In the genomic region with DNA sequence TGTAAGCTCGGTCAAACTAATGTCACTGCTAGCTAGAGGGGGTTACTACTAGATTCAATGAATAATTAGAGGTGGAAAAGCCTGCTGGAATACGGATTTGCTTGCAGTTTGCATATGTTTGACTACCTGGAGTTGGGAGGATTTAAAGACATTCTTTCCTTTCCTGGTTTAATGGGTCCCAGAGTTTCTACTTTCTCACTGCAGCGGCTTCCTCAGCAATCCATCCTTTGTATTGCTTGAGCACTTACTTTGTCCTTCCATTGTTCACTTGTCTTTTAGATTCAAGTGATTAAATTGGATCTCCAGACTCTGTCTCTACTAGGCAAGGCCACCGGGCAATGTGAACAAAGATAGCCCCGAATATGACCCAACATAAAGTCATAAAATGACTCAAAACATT, we compare ENCODE assay signal across 23 mouse cellular contexts. TPM values are rescaled to one million over a fixed set of nuclear protein-coding genes. Genes with fewer than 3 reads are reported as not detected.
DNase-seq lines count a peak whose midpoint lies in the region; ATAC-seq and TF ChIP-seq lines count a peak whose summit lies in the region.
"Had no signal": no experiment of that assay in that cellular context is flagged by ENCODE, and none has a peak within 500 bp of the region (broad histone marks: within the 10 kb centered on the region; RNA-seq: fewer than 3 reads in every experiment).

No protein-coding gene starts in this region.

- no peaks in the 10 kb centered on the region for H3K9me3 ChIP-seq in ES-E14 (ENCODE audit: control insufficient read depth, insufficient read depth, low read depth, low read length)
- H3K9me3 ChIP-seq in midbrain, embryonic 13.5 days: no peaks in the 10 kb centered on the region
- H3K9me3 ChIP-seq: embryonic facial prominence, embryonic 10.5 days; embryonic facial prominence, embryonic 12.5 days; forebrain, embryonic 13.5 days; forebrain, embryonic 15.5 days had no signal

- no peak for TF ChIP-seq CTCF in thymus, adult 2 months (IDR thresholded peaks at IDR 0.05; ENCODE audit: borderline replicate concordance, control insufficient read depth, extremely low read depth, insufficient read depth, low read length, poor library complexity)

- no peak for ATAC-seq in midbrain, embryonic 13.5 days
- ATAC-seq: CD4-positive, CD25-positive, alpha-beta regulatory T cell, adult 4 months; forebrain, embryonic 13.5 days; forebrain, embryonic 15.5 days; forebrain, postnatal 0 days had no signal

- in situ Hi-C loops in ES-E14 (cut with MboI; ENCODE audit: low sequenced_read_pairs in 2 of 2, unreplicated experiment in 2 of 2): no loop called here

- H3K27me3 ChIP-seq in thymus, adult 2 months (ENCODE audit: control insufficient read depth, insufficient read depth, low read length): no peaks in the 10 kb centered on the region
- no peaks in the 10 kb centered on the region for H3K27me3 ChIP-seq in midbrain, embryonic 13.5 days
- H3K27me3 ChIP-seq: CH12.LX; embryonic facial prominence, embryonic 12.5 days; forebrain, embryonic 13.5 days; forebrain, embryonic 15.5 days had no signal

- no peak overlapping the region for H3K4me2 ChIP-seq in midbrain, embryonic 13.5 days (replicated peaks)
- H3K4me2 ChIP-seq: embryonic facial prominence, embryonic 12.5 days; forebrain, embryonic 13.5 days; forebrain, embryonic 15.5 days had no signal

- peaks cover 4 to 5% of the 10 kb centered on the region in 2 experiments; a peak in 2 of 4 replicates for H3K4me1 ChIP-seq in ES-E14 (ENCODE audit: control insufficient read depth in 2 of 2, insufficient read depth in 2 of 2, low read length in 2 of 2, poor library complexity in 1 of 2)
- peaks cover 3% of the 10 kb centered on the region for H3K4me1 ChIP-seq in thymus, adult 2 months (replicated peaks; ENCODE audit: control insufficient read depth, insufficient read depth, low read length)
- H3K4me1 ChIP-seq in midbrain, embryonic 13.5 days (replicated peaks): no peaks in the 10 kb centered on the region

- TF ChIP-seq POLR2A in thymus, adult 2 months (IDR thresholded peaks at IDR 0.05; ENCODE audit: control insufficient read depth, extremely low read depth, insufficient read depth, low read length, poor library complexity): no peak

- no peak overlapping the region for H3K9ac ChIP-seq in ES-E14 (ENCODE audit: insufficient read depth, low read depth, low read length, poor library complexity, severe bottlenecking)
- H3K9ac ChIP-seq in midbrain, embryonic 13.5 days (replicated peaks): no peak overlapping the region
- H3K9ac ChIP-seq: embryonic facial prominence, embryonic 12.5 days; forebrain, embryonic 13.5 days; forebrain, embryonic 15.5 days; forebrain, postnatal 0 days had no signal

- DNase-seq in heart, adult 11 months: peak; percentile 29
- DNase-seq in heart, adult 18-20 months: no peak
- DNase-seq in ES-E14 (ENCODE audit: low read depth, low spot score) (peak; percentile 65), ZHBTc4 (ENCODE audit: low read depth, low spot score) (peak; percentile 93)
- no peak for DNase-seq in thymus, adult 2 months
- DNase-seq: adrenal gland, adult 2 months; adrenal gland, postnatal 10 days; adrenal gland, postnatal 25 days; B cell, adult 2 months; cerebellum, adult 11 months; cerebellum, adult 18-20 months; cerebellum, adult 8-10 months; cerebellum, adult 9-11 months; cerebellum, postnatal 14 days; cerebellum, postnatal 36 days; forebrain, postnatal 0 days had no signal

- no peak overlapping the region for H3K4me3 ChIP-seq in ES-E14 (ENCODE audit: insufficient read depth in 1 of 2, low read depth in 1 of 2, low read length in 2 of 2, poor library complexity in 1 of 2, severe bottlenecking in 1 of 2)
- no peak overlapping the region for H3K4me3 ChIP-seq in thymus, adult 2 months (ENCODE audit: control insufficient read depth, insufficient read depth, low read length)
- no peak overlapping the region for H3K4me3 ChIP-seq in midbrain, embryonic 13.5 days (replicated peaks)
- H3K4me3 ChIP-seq: embryonic facial prominence, embryonic 10.5 days; embryonic facial prominence, embryonic 12.5 days; forebrain, embryonic 13.5 days; forebrain, embryonic 15.5 days had no signal

- H3K27ac ChIP-seq in ES-E14 (ENCODE audit: insufficient read depth, low read depth, low read length, poor library complexity, severe bottlenecking): peak overlapping the region; percentile 20; the same call in 1 of the 2 replicates
- H3K27ac ChIP-seq in thymus, adult 2 months (ENCODE audit: control insufficient read depth, insufficient read depth, low read length): no peak overlapping the region
- H3K27ac ChIP-seq in midbrain, embryonic 13.5 days: no peak overlapping the region
- H3K27ac ChIP-seq: embryonic facial prominence, embryonic 10.5 days; embryonic facial prominence, embryonic 12.5 days; forebrain, embryonic 13.5 days; forebrain, embryonic 15.5 days had no signal

- H3K36me3 ChIP-seq in ES-E14 (ENCODE audit: control insufficient read depth, insufficient read depth, low read length, poor library complexity, severe bottlenecking): no peaks in the 10 kb centered on the region
- no peaks in the 10 kb centered on the region for H3K36me3 ChIP-seq in thymus, adult 2 months (ENCODE audit: control insufficient read depth, insufficient read depth, low read length)
- no peaks in the 10 kb centered on the region for H3K36me3 ChIP-seq in midbrain, embryonic 13.5 days
- H3K36me3 ChIP-seq: embryonic facial prominence, embryonic 10.5 days; embryonic facial prominence, embryonic 12.5 days; forebrain, embryonic 15.5 days had no signal

- WGBS in thymus, adult 2 months: 98% methylated on average over 5 of the region's 5 CpGs
- 40% methylated on average over 5 of the region's 5 CpGs for WGBS in midbrain, embryonic 13.5 days

TF ChIP-seq in ES-E14, 5 proteins besides CTCF, POLR2A, EP300 and RAD21:
- TF ChIP-seq MAFK (IDR thresholded peaks at IDR 0.05; ENCODE audit: insufficient read depth, low read depth, low read length) (0 out of 2 replicates have a peak, but pooled peaks have one; percentile 22), CHD2 (IDR thresholded peaks at IDR 0.05; ENCODE audit: low read depth, low read length) (peak; percentile 18; the same call in 1 of the 2 replicates), ZC3H11A (IDR thresholded peaks at IDR 0.05; ENCODE audit: borderline replicate concordance, low read depth, low read length) (no peak), HCFC1 (IDR thresholded peaks at IDR 0.05; ENCODE audit: borderline replicate concordance, insufficient read depth, low read length) (no peak)
TF ChIP-seq in ES-E14: peak in this region for 2.

RNA-seq across cellular contexts. Expression of a gene that starts 5.7 kb away (rescaled TPM):
- total RNA-seq in heart, adult 18-20 months (2021): 10 to 100 TPM; 18.4 to 23.1 TPM
- 24.2 and 24.5 TPM in 2 replicates for total RNA-seq in ES-E14 (2012; rRNA removed)
- 36.0 and 40.3 TPM in 2 replicates for polyA plus RNA-seq in thymus, adult 2 months (2012; rRNA removed)
- 13.3 TPM in 2 replicates for polyA plus RNA-seq in midbrain, embryonic 13.5 days (2015; fragmentation: Nextera tagmentation; extraction: Ambion mirVana)

Comparison
In these comparisons a context has a peak if more than half of its experiments do, and no peak if none do; other contexts are left out.
1. DNase-seq: peak in heart, adult 11 months (single experiment), ES-E14 (single experiment) and ZHBTc4 (single experiment); none in heart, adult 18-20 months (0 of 2) and thymus, adult 2 months (single experiment).